Mouse (Mus musculus): ENCODE measurements around the gene Chst2.

- no peak for TF ChIP-seq ZC3H11A (IDR thresholded peaks at IDR 0.05; ENCODE audit: borderline replicate concordance, low read depth, low read length)
- no peak for TF ChIP-seq ZNF384 (IDR thresholded peaks at IDR 0.05; ENCODE audit: low read depth, low read length)
- TF ChIP-seq CHD2 (IDR thresholded peaks at IDR 0.05; ENCODE audit: low read depth, low read length) = no peak
Measured at GRCm38 (mm10) chr9:95353829-95354391, 52.6 kb downstream of the Chst2 start.

Data from ES-E14 (cell line).